Mouse (Mus musculus) liver, adult 2 months (tissue): ENCODE measurements around the gene Kndc1.

Source experiments
- CTCF ChIP-seq: fragments of 200-500 bp; IDR thresholded peaks from 2 replicates; pipeline ENCODE4 v1.5.1; 2011; ENCODE audit warnings: low read depth, low read length, control low read depth
- POLR2A ChIP-seq: fragments of 200-500 bp; IDR thresholded peaks from 2 replicates; pipeline ENCODE4 v1.6.1; 2011; ENCODE audit warnings: low read length, control low read depth; ENCODE audit not compliant: insufficient read depth; ENCODE audit errors: extremely low read depth

DNA sequence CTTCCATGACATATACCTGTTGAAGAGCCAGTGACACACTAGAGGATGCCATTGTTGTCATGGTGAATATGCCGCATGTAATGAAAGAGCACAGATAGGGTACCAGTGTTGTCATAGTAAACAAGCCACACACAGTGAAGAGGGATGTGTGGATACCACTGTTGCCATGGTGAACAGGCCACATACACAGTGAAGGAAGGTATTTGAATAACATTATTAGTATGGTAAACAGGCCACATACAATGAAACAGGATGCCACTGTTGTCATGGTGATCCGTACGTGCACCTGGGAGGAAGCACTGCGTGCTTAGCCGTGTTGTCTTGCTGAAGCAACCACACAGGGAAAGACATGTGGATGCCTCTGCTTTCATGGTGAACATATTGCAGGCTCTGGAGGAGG lies 23.5 kb upstream of the Kndc1 start:
- TF ChIP-seq CTCF (no peak), POLR2A (no peak)
